Mouse (Mus musculus) CH12.LX (cell line): ENCODE results near the gene Rsl24d1.

Source experiments
- BHLHE40 ChIP-seq: IDR thresholded peaks from 2 replicates; pipeline ENCODE4 v1.6.1; 2011; ENCODE audit warnings: mild to moderate bottlenecking, low read depth, low read length, improper control_type of control experiment
- CHD1 ChIP-seq: IDR thresholded peaks from 2 replicates; pipeline ENCODE4 v1.6.1; 2012; ENCODE audit warnings: low read depth, low read length, improper control_type of control experiment, inconsistent platforms
- CTCF ChIP-seq, 2 experiments: IDR thresholded peaks in 1 of 2; conservative IDR thresholded peaks in 1 of 2; 2 replicates each; pipeline ENCODE4 v1.5.1; 2011 to 2012; ENCODE audit warnings: low read depth in 2 of 2, low read length in 2 of 2, improper control_type of control experiment in 1 of 2, inconsistent platforms in 1 of 2, mild to moderate bottlenecking in 1 of 2, moderate library complexity in 1 of 2
- E2F4 ChIP-seq: IDR thresholded peaks from 2 replicates; pipeline ENCODE4 v1.6.1; 2011; ENCODE audit warnings: low read depth, low read length, improper control_type of control experiment; ENCODE audit not compliant: insufficient replicate concordance
- MAX ChIP-seq: IDR thresholded peaks from 2 replicates; pipeline ENCODE4 v1.6.1; 2011; ENCODE audit warnings: low read length, improper control_type of control experiment
- POLR2A ChIP-seq: IDR thresholded peaks from 2 replicates; pipeline ENCODE4 v1.6.1; 2011; ENCODE audit warnings: low read depth, mild to moderate bottlenecking, improper control_type of control experiment, low read length
- USF1 ChIP-seq: IDR thresholded peaks from 2 replicates; pipeline ENCODE4 v1.6.1; 2014; ENCODE audit warnings: low read depth, mild to moderate bottlenecking, inconsistent platforms, low read length, improper control_type of control experiment
- USF2 ChIP-seq: conservative IDR thresholded peaks from 2 replicates; pipeline ENCODE4 v1.6.1; 2011; ENCODE audit warnings: low read depth, low read length, improper control_type of control experiment
- ZC3H11A ChIP-seq: IDR thresholded peaks from 2 replicates; pipeline ENCODE4 v1.6.1; 2012; ENCODE audit warnings: low read depth, mild to moderate bottlenecking, inconsistent platforms, low read length, improper control_type of control experiment
- ZKSCAN1 ChIP-seq: IDR thresholded peaks from 2 replicates; pipeline ENCODE4 v1.6.1; 2012; ENCODE audit warnings: low read depth, inconsistent platforms, low read length, improper control_type of control experiment, borderline replicate concordance
- ZNF384 ChIP-seq: IDR thresholded peaks from 2 replicates; pipeline ENCODE4 v1.6.1; 2012; ENCODE audit warnings: low read depth, low read length, improper control_type of control experiment, inconsistent platforms

DNA sequence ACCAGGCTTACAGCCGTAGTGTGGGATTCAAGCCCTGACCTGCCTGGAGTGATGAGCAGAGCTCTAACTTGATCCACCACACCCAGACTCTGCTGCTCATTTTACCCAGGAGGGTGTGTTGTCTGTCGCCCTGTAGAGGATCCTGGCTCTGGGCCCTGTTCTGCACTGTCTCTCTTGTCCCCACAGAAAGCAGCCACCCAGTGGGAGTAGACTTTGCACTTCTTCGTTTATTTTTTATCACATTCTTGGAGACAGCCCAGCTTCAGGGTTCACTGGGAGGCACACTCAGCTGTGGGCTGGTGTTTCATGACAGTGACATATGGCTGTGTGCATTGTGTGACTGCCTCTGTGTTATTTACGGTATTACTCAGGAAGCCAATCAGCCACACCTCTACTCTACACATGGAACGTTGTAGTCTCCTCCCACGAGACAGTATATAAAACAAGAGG lies 45.0 kb upstream of the Rsl24d1 start:
- TF ChIP-seq ZNF384, result no peak
- no peak for TF ChIP-seq ZC3H11A
- no peak for TF ChIP-seq POLR2A
- no peak for TF ChIP-seq CHD1
- TF ChIP-seq E2F4, result no peak
- TF ChIP-seq CTCF (conservative IDR thresholded peaks at IDR 0.05 in 1 of 2, IDR thresholded peaks at IDR 0.05 in 1 of 2; ENCODE audit: low read depth in 2 of 2, low read length in 2 of 2), result no peak
- TF ChIP-seq USF1, result no peak
- no peak for TF ChIP-seq USF2
- no peak for TF ChIP-seq BHLHE40
- no peak for TF ChIP-seq ZKSCAN1
- TF ChIP-seq MAX, result no peak
